Mouse (Mus musculus): ENCODE results near the gene Tssk6.
A peak's percentile ranks its signal among the peaks of the same experiment; 100 is the strongest.

Tssk6 gene

GRCm38 (mm10) chr8:69887289-69888243, 14.4 kb upstream of the Tssk6 start, which contains the start of gene Cilp2:
Cilp2 (minus strand) TSS chr8:69887687.
- peak; percentile 57 to 69 for DNase-seq

- peak; percentile 31 to 47 for DNase-seq
Measured at GRCm38 (mm10) chr8:69888244-69888866, 13.6 kb upstream of the Tssk6 start.

- peak; percentile 42 to 51 for DNase-seq
Measured at GRCm38 (mm10) chr8:69888902-69889301, 13.1 kb upstream of the Tssk6 start.

GRCm38 (mm10) chr8:69890813-69891241, 11.2 kb upstream of the Tssk6 start:
- peak; percentile 75 to 80 for DNase-seq

- DNase-seq = peak; percentile 79 to 86
Measured at GRCm38 (mm10) chr8:69893863-69894262, 8.1 kb upstream of the Tssk6 start.

- no peak for DNase-seq
Measured at GRCm38 (mm10) chr8:69894836-69895332, 7.1 kb upstream of the Tssk6 start.

- no peak for DNase-seq
Measured at GRCm38 (mm10) chr8:69895772-69896451, 6.1 kb upstream of the Tssk6 start.

GRCm38 (mm10) chr8:69897857-69898256, 4.1 kb upstream of the Tssk6 start:
- no peak for DNase-seq

- DNase-seq = no peak
Measured at GRCm38 (mm10) chr8:69899876-69900275, 2.1 kb upstream of the Tssk6 start.

- DNase-seq = peak in 1 of 2 experiments; percentile 46
Measured at GRCm38 (mm10) chr8:69900895-69901451, 1.0 kb upstream of the Tssk6 start.

- peak; percentile 98 to 99 for DNase-seq
Measured at GRCm38 (mm10) chr8:69901484-69902162, 361 bp upstream of the Tssk6 start.

GRCm38 (mm10) chr8:69903063-69903542, 1.1 kb downstream of the Tssk6 start:
- peak; percentile 99 for DNase-seq

GRCm38 (mm10) chr8:69904096-69904495, 2.1 kb downstream of the Tssk6 start:
- DNase-seq = no peak

GRCm38 (mm10) chr8:69906260-69906659, 4.3 kb downstream of the Tssk6 start:
- no peak for DNase-seq

GRCm38 (mm10) chr8:69907106-69907505, 5.1 kb downstream of the Tssk6 start:
- DNase-seq = no peak

- no peak for DNase-seq
Measured at GRCm38 (mm10) chr8:69911917-69912316, 9.9 kb downstream of the Tssk6 start.

GRCm38 (mm10) chr8:69912478-69913074, 10.6 kb downstream of the Tssk6 start:
- DNase-seq = no peak

- DNase-seq = no peak
Measured at GRCm38 (mm10) chr8:69914526-69914925, 12.5 kb downstream of the Tssk6 start.

- peak; percentile 34 to 55 for DNase-seq
Measured at GRCm38 (mm10) chr8:69915748-69916147, 13.8 kb downstream of the Tssk6 start.

- DNase-seq = no peak
Measured at GRCm38 (mm10) chr8:69918506-69918905, 16.5 kb downstream of the Tssk6 start.

- DNase-seq = peak; percentile 67 to 76
Measured at GRCm38 (mm10) chr8:69919010-69919409, 17.0 kb downstream of the Tssk6 start.

Data from kidney, postnatal 4 days (tissue).